Mouse (Mus musculus) hindbrain, embryonic 14.5 days (tissue): ENCODE measurements around the gene Gm44511. TPM values are rescaled to one million over a fixed set of nuclear protein-coding genes. Genes with fewer than 3 reads are reported as not detected.

Source experiments
- ATAC-seq: fragments of 200-750 bp; cut with Nextera tagmentation; 2 replicates; pipeline ENCODE4 v1.8.0; 2017; ENCODE audit warnings: moderate number of reproducible peaks, mild to moderate bottlenecking, moderate TSS enrichment, moderate library complexity; ENCODE audit not compliant: low FRiP score
- DNase-seq: peaks from one replicate; pipeline ENCODE4 v3.0.0-alpha.2; 2015; ENCODE audit warnings: low spot score
- H3K27ac ChIP-seq: fragments of 300-500 bp; sonication (generic); 2 replicates; pipeline ENCODE4 v1.5.1; 2014; ENCODE audit warnings: mild to moderate bottlenecking, moderate library complexity
- H3K27me3 ChIP-seq: fragments of 300-500 bp; sonication (generic); 2 replicates; pipeline ENCODE4 v1.6.1; 2014; ENCODE audit warnings: mild to moderate bottlenecking, low read length, mixed read lengths; ENCODE audit not compliant: control insufficient read depth, insufficient read depth
- H3K36me3 ChIP-seq: fragments of 300-500 bp; sonication (generic); replicated peaks from 2 replicates; pipeline ENCODE4 v1.6.1; 2014; ENCODE audit not compliant: control insufficient read depth, insufficient read depth
- H3K4me1 ChIP-seq: fragments of 300-500 bp; sonication (generic); replicated peaks from 2 replicates; pipeline ENCODE4 v1.6.1; 2014; ENCODE audit warnings: antibody characterized with exemption, low read length, mixed read lengths; ENCODE audit not compliant: control insufficient read depth, insufficient read depth
- H3K4me2 ChIP-seq: fragments of 300-500 bp; sonication (generic); replicated peaks from 2 replicates; pipeline ENCODE4 v1.6.1; 2014; ENCODE audit warnings: mild to moderate bottlenecking, moderate library complexity
- H3K4me3 ChIP-seq: fragments of 300-500 bp; sonication (generic); replicated peaks from 2 replicates; pipeline ENCODE4 v1.5.1; 2014; ENCODE audit warnings: mild to moderate bottlenecking, low read length
- H3K9ac ChIP-seq: fragments of 300-500 bp; sonication (generic); 2 replicates; pipeline ENCODE4 v1.6.1; 2014
- H3K9me3 ChIP-seq: fragments of 300-500 bp; sonication (generic); 2 replicates; pipeline ENCODE4 v1.6.1; 2016; ENCODE audit warnings: low read length; ENCODE audit not compliant: control insufficient read depth
- WGBS: fragments of 180-500 bp; shearing (Covaris S2); extraction: QIAGEN DNeasy Blood & Tissue Kit; methylation state at CpG from one replicate; pipeline ENCODE4 v1.1.7; 2014; 5-methylcytosine and 5-hydroxymethylcytosine counted together
- polyA plus RNA-seq: library from polyadenylated mRNA; unstranded; fragments of >200 nt; fragmentation: Nextera tagmentation; extraction: Ambion mirVana; gene quantifications from 2 replicates; pipeline ENCODE4 v1.2.1, GENCODE M21; 2014

Gm44511 gene
- polyA plus RNA-seq, 1 experiment from 2014 or later = not detected

DNA sequence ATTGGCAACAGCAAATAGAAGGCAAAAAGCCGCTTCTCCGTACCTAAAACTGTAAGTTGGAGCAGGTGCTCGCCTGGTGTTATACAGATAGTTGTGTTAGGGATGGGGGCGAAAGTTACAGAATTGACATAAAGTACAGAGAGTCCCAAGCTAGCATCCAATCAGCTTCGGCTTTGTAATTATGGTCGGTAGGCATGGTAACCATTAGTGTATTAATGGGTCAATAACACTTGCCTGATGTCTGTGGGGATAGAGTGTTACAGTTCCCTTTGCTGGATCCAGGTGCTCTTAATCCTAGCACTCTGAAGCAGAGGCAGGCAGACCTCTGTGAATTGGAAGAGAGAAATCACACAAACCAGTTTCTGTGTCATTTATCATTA is 10.8 kb upstream of the Gm44511 start:
- Histone ChIP-seq H3K27me3 (no peaks in the 10 kb centered on the region), H3K4me1 (0 out of 2 replicates have a peak, but pooled peaks cover 11% of the 10 kb centered on the region), H3K4me2 (peak overlapping the region; percentile 67), H3K27ac (peak overlapping the region; percentile 92; the same call in 1 of the 2 replicates), H3K36me3 (no peaks in the 10 kb centered on the region), H3K9ac (peak overlapping the region; percentile 66; the same call in 1 of the 2 replicates), H3K9me3 (no peaks in the 10 kb centered on the region), H3K4me3 (peak overlapping the region; percentile 89)
- DNase-seq (no peak), ATAC-seq (no peak)
- 82% methylated on average over 6 of the region's 6 CpGs for WGBS

DNA sequence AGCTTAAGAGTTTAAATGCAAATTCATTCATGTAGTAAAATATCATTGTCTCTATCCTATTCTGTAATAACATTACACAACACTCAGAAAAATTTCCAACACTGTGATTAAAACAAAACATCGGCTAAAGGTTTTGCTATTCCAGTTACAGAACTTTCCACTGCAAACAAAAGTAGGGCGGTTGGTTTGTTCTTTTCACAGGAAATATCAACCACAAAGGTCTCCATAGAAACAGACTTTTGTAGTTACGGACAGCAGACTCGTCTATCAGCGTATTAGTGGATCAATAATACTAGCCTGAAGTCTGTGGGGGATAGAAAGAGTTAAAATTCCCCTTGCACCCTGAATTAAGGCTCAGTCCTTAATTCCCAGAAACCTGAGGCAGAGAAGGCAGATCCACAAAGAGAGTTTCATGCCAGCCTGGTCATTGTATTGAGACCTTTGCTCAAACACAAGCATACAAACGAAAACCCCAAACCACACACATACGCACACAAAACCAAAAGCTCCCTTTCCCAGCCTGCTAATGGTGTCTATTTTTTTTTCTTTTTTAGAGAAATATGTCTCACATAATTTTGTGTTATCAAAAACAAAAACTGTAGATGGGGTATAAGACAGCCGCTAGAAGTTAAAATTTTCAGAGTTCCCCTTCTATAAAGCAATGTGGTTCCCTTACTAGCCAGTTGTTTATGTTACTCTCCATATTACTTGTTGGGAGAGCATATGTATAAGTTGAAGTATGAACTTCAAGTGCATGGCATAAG is 10.3 kb upstream of the Gm44511 start:
- H3K4me3 ChIP-seq = no peak overlapping the region
- 73% methylated on average over 8 of the region's 8 CpGs for WGBS
- H3K9me3 ChIP-seq = no peaks in the 10 kb centered on the region
- 0 out of 2 replicates have a peak overlapping the region, but pooled peaks have one; percentile 66 for H3K9ac ChIP-seq
- 0 out of 2 replicates have a peak, but pooled peaks cover 6% of the 10 kb centered on the region for H3K4me1 ChIP-seq
- no peaks in the 10 kb centered on the region for H3K27me3 ChIP-seq
- H3K36me3 ChIP-seq = no peaks in the 10 kb centered on the region
- H3K27ac ChIP-seq = no peak overlapping the region
- no peak overlapping the region for H3K4me2 ChIP-seq
- no peak for ATAC-seq
- no peak for DNase-seq

DNA sequence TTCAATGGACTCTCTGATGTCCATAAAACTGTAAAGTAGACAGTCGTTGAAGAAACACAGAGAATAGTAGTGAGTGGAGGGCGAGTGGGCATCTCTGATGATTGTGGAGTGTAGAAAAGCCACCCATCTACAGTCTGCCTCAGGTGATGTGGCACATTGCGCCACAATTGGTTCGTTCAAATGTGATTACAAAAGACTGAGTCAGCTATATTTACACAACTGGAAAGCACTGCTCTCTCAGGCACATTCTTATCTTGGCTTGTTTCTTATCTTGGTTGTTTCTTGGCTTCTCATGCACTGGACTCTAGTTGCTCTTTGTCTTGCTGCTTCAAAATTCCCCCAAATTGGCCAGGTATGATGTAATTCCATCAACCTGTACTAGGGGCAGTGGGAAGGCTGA is 9.5 kb upstream of the Gm44511 start:
- Histone ChIP-seq H3K36me3 (no peaks in the 10 kb centered on the region), H3K9ac (no peak overlapping the region), H3K9me3 (no peaks in the 10 kb centered on the region), H3K27me3 (no peaks in the 10 kb centered on the region), H3K4me2 (no peak overlapping the region), H3K27ac (no peak overlapping the region), H3K4me3 (no peak overlapping the region), H3K4me1 (0 out of 2 replicates have a peak, but pooled peaks cover 6% of the 10 kb centered on the region)
- no peak for ATAC-seq
- no peak for DNase-seq
- WGBS = 91% methylated on average over 4 of the region's 4 CpGs

DNA sequence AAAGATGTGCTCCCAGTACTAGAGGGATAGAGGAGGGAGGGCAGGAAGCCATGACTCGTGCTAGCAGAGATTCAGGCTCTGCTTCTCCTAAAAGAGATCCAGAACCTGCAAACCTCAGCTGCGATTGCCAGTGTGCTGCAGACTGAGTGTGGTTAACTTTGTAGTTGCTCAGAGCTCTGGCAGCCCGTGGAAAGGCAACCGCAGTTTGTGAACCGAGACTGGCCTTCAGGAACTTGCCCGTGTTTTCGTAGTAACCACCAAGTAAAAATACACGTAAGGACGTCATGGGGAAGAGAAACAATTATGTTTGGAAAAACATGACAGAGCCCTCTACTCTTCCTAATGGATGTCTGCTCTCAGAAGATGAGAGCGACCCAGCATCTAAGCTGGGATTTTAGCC is 6.9 kb upstream of the Gm44511 start:
- Histone ChIP-seq H3K9ac (no peak overlapping the region), H3K27me3 (no peaks in the 10 kb centered on the region), H3K4me3 (no peak overlapping the region), H3K27ac (no peak overlapping the region), H3K36me3 (no peaks in the 10 kb centered on the region), H3K4me2 (no peak overlapping the region), H3K4me1 (no peaks in the 10 kb centered on the region), H3K9me3 (no peaks in the 10 kb centered on the region)
- no peak for DNase-seq
- ATAC-seq = no peak
- 82% methylated on average over 10 of the region's 10 CpGs for WGBS

DNA sequence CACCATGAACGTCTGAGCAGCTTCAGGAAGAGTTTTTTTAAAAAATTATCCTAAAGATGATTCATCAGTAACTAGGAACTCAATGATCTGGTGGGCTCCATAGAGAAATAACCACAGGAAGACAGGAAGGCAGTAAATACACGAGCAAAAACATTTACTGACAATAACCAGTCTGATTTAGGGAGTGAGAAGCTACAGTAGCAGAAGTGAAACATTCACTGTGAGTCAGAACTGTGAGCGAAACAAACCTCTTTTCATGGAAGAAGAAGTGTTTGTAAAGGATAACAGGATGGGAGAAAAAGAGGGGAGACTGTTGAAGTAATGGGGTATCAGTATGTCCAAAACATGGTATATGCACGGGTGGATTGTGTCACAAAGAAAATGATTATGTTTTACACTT is 3.7 kb upstream of the Gm44511 start:
- no peaks in the 10 kb centered on the region for H3K36me3 ChIP-seq
- no peaks in the 10 kb centered on the region for H3K4me1 ChIP-seq
- H3K4me3 ChIP-seq = no peak overlapping the region
- no peaks in the 10 kb centered on the region for H3K9me3 ChIP-seq
- no peak overlapping the region for H3K27ac ChIP-seq
- ATAC-seq (no peak), DNase-seq (no peak)
- H3K9ac ChIP-seq = no peak overlapping the region
- H3K4me2 ChIP-seq = no peak overlapping the region
- no peaks in the 10 kb centered on the region for H3K27me3 ChIP-seq
- 76% methylated on average over 4 of the region's 4 CpGs for WGBS

DNA sequence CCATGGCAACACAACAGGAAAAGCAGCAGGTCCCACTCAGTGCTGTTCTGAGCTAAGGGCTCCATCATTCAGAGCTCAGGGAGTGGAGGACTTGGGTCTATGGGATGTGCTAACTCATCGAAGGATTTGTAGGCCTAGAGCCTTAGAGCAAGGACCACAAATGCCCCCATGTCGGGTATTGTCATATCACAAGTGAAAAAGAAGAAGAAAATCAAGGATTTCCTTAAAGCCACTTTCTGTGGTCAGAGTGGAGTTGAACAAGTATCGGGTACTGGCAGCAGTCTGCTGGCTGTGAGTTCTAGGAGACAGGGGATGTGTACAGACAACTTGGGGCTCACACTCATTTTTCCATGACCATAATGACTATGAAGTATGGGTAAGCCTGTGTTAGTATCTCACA is 666 bp upstream of the Gm44511 start:
- H3K4me2 ChIP-seq = no peak overlapping the region
- no peaks in the 10 kb centered on the region for H3K36me3 ChIP-seq
- ATAC-seq (no peak), DNase-seq (no peak)
- H3K27ac ChIP-seq = no peak overlapping the region
- no peak overlapping the region for H3K9ac ChIP-seq
- H3K27me3 ChIP-seq = no peaks in the 10 kb centered on the region
- 86% methylated on average over 3 of the region's 3 CpGs for WGBS
- no peaks in the 10 kb centered on the region for H3K9me3 ChIP-seq
- no peak overlapping the region for H3K4me3 ChIP-seq
- no peaks in the 10 kb centered on the region for H3K4me1 ChIP-seq

DNA sequence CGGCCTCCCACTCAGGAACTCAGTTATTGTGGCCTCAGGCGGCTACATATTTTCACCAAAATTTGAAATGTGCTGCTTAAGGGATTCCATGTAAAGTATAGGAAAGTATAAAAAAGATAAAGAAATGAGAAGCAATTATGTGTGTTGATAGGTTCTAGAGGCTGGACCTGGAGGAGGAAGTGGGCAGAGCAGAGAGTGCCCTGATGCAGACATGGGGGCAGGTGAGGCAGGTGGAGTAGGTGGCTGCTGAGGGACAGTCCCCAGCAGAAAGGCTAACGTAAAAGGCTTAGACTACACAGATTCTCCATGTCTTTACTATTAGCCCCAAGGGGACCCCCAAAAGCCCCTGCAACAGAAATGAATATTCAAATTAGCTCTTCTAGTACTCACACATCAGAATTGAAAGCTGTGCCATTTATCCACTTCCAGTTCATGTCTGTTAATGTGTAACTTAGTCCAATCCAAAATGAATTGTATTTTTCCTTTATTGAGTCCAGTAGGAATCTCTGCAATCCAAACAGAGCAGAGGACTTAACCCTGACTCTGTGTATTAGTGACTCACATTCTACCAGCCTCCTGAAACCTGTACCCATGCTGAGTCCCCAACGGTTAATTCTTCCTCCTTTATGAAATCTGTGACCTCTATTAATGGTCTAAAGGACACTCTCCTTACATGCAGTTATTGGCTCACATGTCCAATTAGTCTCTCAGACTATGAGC is 7.9 kb downstream of the Gm44511 start:
- Histone ChIP-seq H3K36me3 (no peaks in the 10 kb centered on the region), H3K27ac (no peak overlapping the region), H3K27me3 (no peaks in the 10 kb centered on the region), H3K4me1 (no peaks in the 10 kb centered on the region), H3K4me2 (no peak overlapping the region), H3K9me3 (no peaks in the 10 kb centered on the region), H3K9ac (no peak overlapping the region), H3K4me3 (no peak overlapping the region)
- DNase-seq (no peak), ATAC-seq (no peak)
- 74% methylated on average over 4 of the region's 4 CpGs for WGBS

DNA sequence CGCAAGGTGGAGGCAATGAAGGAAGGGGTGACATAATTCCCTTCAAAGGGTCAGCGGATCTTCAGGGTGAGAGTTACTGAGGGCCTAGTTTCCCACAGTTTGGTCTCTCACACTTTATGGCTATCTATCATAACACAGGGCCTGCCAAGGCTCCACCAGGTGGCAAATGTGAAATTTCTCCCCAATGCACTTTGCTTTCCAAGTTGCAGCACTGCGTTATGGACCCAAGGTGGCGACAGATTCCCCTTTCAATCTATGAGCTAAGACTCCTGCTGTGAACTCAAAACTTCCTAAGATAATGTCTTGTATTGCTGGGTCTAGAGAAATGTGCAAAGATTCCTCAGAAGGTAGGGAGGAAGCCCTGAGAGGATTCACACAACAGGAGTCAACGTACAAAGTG is 17.6 kb downstream of the Gm44511 start:
- H3K4me1 ChIP-seq = no peaks in the 10 kb centered on the region
- H3K27ac ChIP-seq = no peak overlapping the region
- peak; percentile 36 for DNase-seq
- WGBS = 89% methylated on average over 5 of the region's 5 CpGs
- no peak overlapping the region for H3K9ac ChIP-seq
- H3K9me3 ChIP-seq = no peaks in the 10 kb centered on the region
- no peak overlapping the region for H3K4me3 ChIP-seq
- H3K27me3 ChIP-seq = no peaks in the 10 kb centered on the region
- no peak for ATAC-seq
- no peaks in the 10 kb centered on the region for H3K36me3 ChIP-seq
- no peak overlapping the region for H3K4me2 ChIP-seq

DNA sequence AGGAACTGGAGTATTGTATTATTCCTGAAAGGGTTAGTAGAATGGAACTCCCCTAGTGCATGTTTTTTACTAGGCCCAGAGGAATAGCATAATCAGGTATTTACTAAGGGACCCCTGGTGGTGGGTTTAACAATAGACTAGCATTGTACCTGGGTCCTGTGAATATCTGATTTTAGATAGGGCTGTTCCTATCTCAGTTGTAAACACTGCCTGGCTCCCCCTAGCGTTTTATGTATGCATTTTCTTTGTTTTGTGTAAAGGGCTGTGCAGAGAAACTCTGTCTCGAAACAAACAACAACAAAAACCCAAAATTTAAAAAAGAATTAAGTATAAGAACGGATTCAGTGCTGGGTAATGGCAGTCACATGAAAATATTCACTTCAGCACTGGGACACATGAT is 19.1 kb downstream of the Gm44511 start:
- Histone ChIP-seq H3K4me1 (no peaks in the 10 kb centered on the region), H3K27me3 (no peaks in the 10 kb centered on the region), H3K4me3 (no peak overlapping the region), H3K4me2 (no peak overlapping the region), H3K9me3 (no peaks in the 10 kb centered on the region), H3K27ac (no peak overlapping the region), H3K9ac (no peak overlapping the region), H3K36me3 (no peaks in the 10 kb centered on the region)
- DNase-seq = no peak
- no peak for ATAC-seq
- WGBS = 73% methylated on average over 3 of the region's 3 CpGs
